18 mouse cellular contexts compared by ENCODE assay signal in genomic region chr4:129244802-129245201, GRCm38 (mm10). TPM values are rescaled to one million over a fixed set of nuclear protein-coding genes. Genes with fewer than 3 reads are reported as not detected.
A peak's percentile ranks its signal among the peaks of the same experiment; 100 is the strongest.
DNase-seq lines count a peak whose midpoint lies in the region; ATAC-seq and TF ChIP-seq lines count a peak whose summit lies in the region.
"Had no signal": no experiment of that assay in that cellular context is flagged by ENCODE, and none has a peak within 500 bp of the region (broad histone marks: within the 10 kb centered on the region; RNA-seq: fewer than 3 reads in every experiment).

No protein-coding gene starts in this region.

- H3K9me3 ChIP-seq in liver, embryonic 11.5 days (ENCODE audit: control insufficient read depth, low read length): no peaks in the 10 kb centered on the region
- H3K9me3 ChIP-seq in intestine, embryonic 16.5 days (ENCODE audit: control insufficient read depth, low read length): no peaks in the 10 kb centered on the region
- no peaks in the 10 kb centered on the region for H3K9me3 ChIP-seq in stomach, embryonic 16.5 days (replicated peaks; ENCODE audit: control insufficient read depth, low read length)
- H3K9me3 ChIP-seq: heart, embryonic 15.5 days; hindbrain, embryonic 13.5 days; liver, embryonic 13.5 days; midbrain, embryonic 15.5 days; neural tube, embryonic 13.5 days had no signal

- H3K9ac ChIP-seq in liver, adult 2 months (ENCODE audit: low read depth, low read length): no peak overlapping the region
- no peak overlapping the region for H3K9ac ChIP-seq in liver, embryonic 11.5 days (ENCODE audit: low read depth, low read length)
- H3K9ac ChIP-seq in intestine, embryonic 16.5 days (ENCODE audit: low read depth, low read length): no peak overlapping the region
- H3K9ac ChIP-seq in stomach, embryonic 16.5 days (ENCODE audit: low read length): peak overlapping the region; percentile 45; the same call in 1 of the 2 replicates
- H3K9ac ChIP-seq: forebrain, postnatal 0 days; heart, embryonic 15.5 days; hindbrain, embryonic 13.5 days; liver, embryonic 13.5 days; midbrain, embryonic 15.5 days; neural tube, embryonic 13.5 days had no signal

- H3K4me1 ChIP-seq in liver, adult 2 months (ENCODE audit: control insufficient read depth, insufficient read depth, low read length): peaks cover 15% of the 10 kb centered on the region
- H3K4me1 ChIP-seq in liver, embryonic 11.5 days (replicated peaks; ENCODE audit: control insufficient read depth, insufficient read depth, low read length): peaks cover 17% of the 10 kb centered on the region
- peaks cover 45% of the 10 kb centered on the region for H3K4me1 ChIP-seq in intestine, embryonic 16.5 days (ENCODE audit: control insufficient read depth, insufficient read depth, low read length)
- peaks cover 30% of the 10 kb centered on the region for H3K4me1 ChIP-seq in stomach, embryonic 16.5 days (ENCODE audit: control insufficient read depth, insufficient read depth, low read length)

- no peak overlapping the region for H3K4me3 ChIP-seq in liver, adult 2 months (ENCODE audit: insufficient read depth, low read depth, low read length)
- no peak overlapping the region for H3K4me3 ChIP-seq in liver, embryonic 11.5 days (ENCODE audit: low read depth, low read length)
- no peak overlapping the region for H3K4me3 ChIP-seq in intestine, embryonic 16.5 days (ENCODE audit: low read length)
- no peak overlapping the region for H3K4me3 ChIP-seq in stomach, embryonic 16.5 days (replicated peaks; ENCODE audit: low read length)
- no peak overlapping the region for H3K4me3 ChIP-seq in layer of hippocampus, adult 2 months
- H3K4me3 ChIP-seq: heart, embryonic 15.5 days; hindbrain, embryonic 13.5 days; liver, embryonic 13.5 days; midbrain, embryonic 15.5 days; neural tube, embryonic 13.5 days had no signal

- peaks cover 54% of the 10 kb centered on the region for H3K79me2 ChIP-seq in liver, adult 2 months (ENCODE audit: control insufficient read depth, insufficient read depth, low read length)

- no peak for TF ChIP-seq POLR2A in liver, adult 2 months (IDR thresholded peaks at IDR 0.05; ENCODE audit: extremely low read depth, insufficient read depth, low read length)

- TF ChIP-seq CTCF in liver, adult 2 months (IDR thresholded peaks at IDR 0.05; ENCODE audit: low read depth, low read length): no peak
- no peak for TF ChIP-seq CTCF in layer of hippocampus, adult 2 months (conservative IDR thresholded peaks at IDR 0.05)

- DNase-seq in liver, adult 2 months (ENCODE audit: extremely low read depth, low read depth, low spot score): peak; percentile 61
- DNase-seq in liver, embryonic 11.5 days (ENCODE audit: low spot score): no peak
- DNase-seq in lung, postnatal 14 days: peak; percentile 54
- DNase-seq in layer of hippocampus, adult 11-12 months (ENCODE audit: low spot score): no peak
- DNase-seq in layer of hippocampus, adult 2 months (ENCODE audit: low spot score in 2 of 2): no peak
- DNase-seq: B cell, adult 2 months; cerebellum, adult 11 months; forebrain, postnatal 0 days; kidney, adult 18-20 months; liver, embryonic 13.5 days; spleen, adult 18-20 months had no signal

- no peaks in the 10 kb centered on the region for H3K27me3 ChIP-seq in liver, adult 2 months (ENCODE audit: control insufficient read depth, insufficient read depth, low read length)
- H3K27me3 ChIP-seq in liver, embryonic 11.5 days (replicated peaks; ENCODE audit: control insufficient read depth, insufficient read depth, low read length): peaks cover 56% of the 10 kb centered on the region
- H3K27me3 ChIP-seq in intestine, embryonic 16.5 days (replicated peaks; ENCODE audit: control insufficient read depth, insufficient read depth, low read length): peaks cover 5% of the 10 kb centered on the region; the same call in 1 of the 2 replicates
- H3K27me3 ChIP-seq in stomach, embryonic 16.5 days (ENCODE audit: control insufficient read depth, insufficient read depth, low read length): no peaks in the 10 kb centered on the region

- WGBS in liver, adult 2 months: 32% methylated on average over 4 of the region's 4 CpGs
- WGBS in liver, embryonic 11.5 days: 44% methylated on average over 4 of the region's 4 CpGs
- WGBS in intestine, embryonic 16.5 days: 45% methylated on average over 4 of the region's 4 CpGs
- WGBS in stomach, embryonic 16.5 days: 31% methylated on average over 4 of the region's 4 CpGs

- H3K27ac ChIP-seq in liver, adult 2 months (replicated peaks; ENCODE audit: insufficient read depth, low read depth, low read length): no peak overlapping the region
- H3K27ac ChIP-seq in liver, embryonic 11.5 days (ENCODE audit: low read depth, low read length): no peak overlapping the region
- H3K27ac ChIP-seq in intestine, embryonic 16.5 days (ENCODE audit: low read length): peak overlapping the region; percentile 47
- peak overlapping the region; percentile 78 for H3K27ac ChIP-seq in stomach, embryonic 16.5 days (ENCODE audit: low read length)
- no peak overlapping the region for H3K27ac ChIP-seq in layer of hippocampus, adult 2 months
- H3K27ac ChIP-seq: heart, embryonic 15.5 days; hindbrain, embryonic 13.5 days; liver, embryonic 13.5 days; midbrain, embryonic 15.5 days; neural tube, embryonic 13.5 days had no signal

- H3K4me2 ChIP-seq in liver, embryonic 11.5 days: no peak overlapping the region
- no peak overlapping the region for H3K4me2 ChIP-seq in intestine, embryonic 16.5 days (ENCODE audit: low read depth, low read length)
- peak overlapping the region; percentile 93 for H3K4me2 ChIP-seq in stomach, embryonic 16.5 days (ENCODE audit: low read depth, low read length)
- H3K4me2 ChIP-seq: heart, embryonic 15.5 days; hindbrain, embryonic 13.5 days; liver, embryonic 13.5 days; midbrain, embryonic 15.5 days; neural tube, embryonic 13.5 days had no signal

- ATAC-seq in liver, embryonic 11.5 days (replicated peaks; ENCODE audit: low FRiP score): no peak
- ATAC-seq in intestine, embryonic 16.5 days: no peak
- 0 out of 2 replicates have a peak, but pooled peaks have one; percentile 18 for ATAC-seq in stomach, embryonic 16.5 days (ENCODE audit: insufficient read depth, low FRiP score)
- ATAC-seq in activated CD4-positive, CD25-positive, alpha-beta regulatory T cell, adult 4 months: no peak
- ATAC-seq: forebrain, postnatal 0 days; midbrain, embryonic 15.5 days had no signal

- peaks cover 2% of the 10 kb centered on the region; the same call in 1 of the 2 replicates for H3K36me3 ChIP-seq in liver, adult 2 months (ENCODE audit: control insufficient read depth, insufficient read depth, low read length)
- H3K36me3 ChIP-seq in liver, embryonic 11.5 days (ENCODE audit: control insufficient read depth, insufficient read depth, low read length): no peaks in the 10 kb centered on the region
- no peaks in the 10 kb centered on the region for H3K36me3 ChIP-seq in intestine, embryonic 16.5 days (ENCODE audit: control insufficient read depth, insufficient read depth, low read length)
- no peaks in the 10 kb centered on the region for H3K36me3 ChIP-seq in stomach, embryonic 16.5 days (ENCODE audit: control insufficient read depth, insufficient read depth, low read length)
- H3K36me3 ChIP-seq: heart, embryonic 15.5 days; hindbrain, embryonic 13.5 days; liver, embryonic 13.5 days; midbrain, embryonic 15.5 days; neural tube, embryonic 13.5 days had no signal

RNA-seq across cellular contexts. Expression of gene C77080, which starts 16.4 kb away (rescaled TPM):
- total RNA-seq in liver, adult 2 months (2014; rRNA removed): 8.9 and 17.9 TPM in 2 replicates
- 46.6 and 60.7 TPM in 2 replicates for polyA plus RNA-seq in liver, adult 2 months (2012; rRNA removed)
- 1.2 and 1.6 TPM in 2 replicates for polyA plus RNA-seq in liver, embryonic 11.5 days (2014; fragmentation: Nextera tagmentation; extraction: Ambion mirVana)
- 6.5 and 7.5 TPM in 2 replicates for polyA plus RNA-seq in intestine, embryonic 16.5 days (2015; fragmentation: Nextera tagmentation; extraction: Ambion mirVana)
- 8.2 and 8.5 TPM in 2 replicates for polyA plus RNA-seq in stomach, embryonic 16.5 days (2015; fragmentation: Nextera tagmentation; extraction: Ambion mirVana)
- 1 to 10 TPM; 6.7 to 7.4 TPM for total RNA-seq in layer of hippocampus, adult 2 months (2021)
- under 1 TPM; 0.20 TPM for polyA plus RNA-seq in activated CD4-positive, CD25-positive, alpha-beta regulatory T cell, adult 4 months (2017; shearing (Covaris generic))

RNA-seq across cellular contexts. Expression of gene Sync, which starts 42.6 kb away (rescaled TPM):
- total RNA-seq in liver, adult 2 months (2014; rRNA removed): not detected in 2 replicates
- polyA plus RNA-seq in liver, adult 2 months (2012; rRNA removed): 0.04 and 0.05 TPM in 2 replicates
- 0.36 and 0.40 TPM in 2 replicates for polyA plus RNA-seq in liver, embryonic 11.5 days (2014; fragmentation: Nextera tagmentation; extraction: Ambion mirVana)
- polyA plus RNA-seq in intestine, embryonic 16.5 days (2015; fragmentation: Nextera tagmentation; extraction: Ambion mirVana): 1.1 and 1.3 TPM in 2 replicates
- polyA plus RNA-seq in stomach, embryonic 16.5 days (2015; fragmentation: Nextera tagmentation; extraction: Ambion mirVana): 3.0 and 3.9 TPM in 2 replicates
- total RNA-seq in layer of hippocampus, adult 2 months (2021): 1 to 10 TPM in 1 of 2 experiments, under 1 TPM in 1; 0.98 to 1.1 TPM
- under 1 TPM; 0.46 to 0.48 TPM for polyA plus RNA-seq in activated CD4-positive, CD25-positive, alpha-beta regulatory T cell, adult 4 months (2017; shearing (Covaris generic))

RNA-seq across cellular contexts. Expression of gene Yars, which starts 55.2 kb away (rescaled TPM):
- total RNA-seq in liver, adult 2 months (2014; rRNA removed): 17.2 and 18.5 TPM in 2 replicates
- 10.7 and 15.3 TPM in 2 replicates for polyA plus RNA-seq in liver, adult 2 months (2012; rRNA removed)
- polyA plus RNA-seq in liver, embryonic 11.5 days (2014; fragmentation: Nextera tagmentation; extraction: Ambion mirVana): 129 TPM in 2 replicates
- polyA plus RNA-seq in intestine, embryonic 16.5 days (2015; fragmentation: Nextera tagmentation; extraction: Ambion mirVana): 104 and 107 TPM in 2 replicates
- 72.9 and 80.0 TPM in 2 replicates for polyA plus RNA-seq in stomach, embryonic 16.5 days (2015; fragmentation: Nextera tagmentation; extraction: Ambion mirVana)
- total RNA-seq in layer of hippocampus, adult 2 months (2021): 10 to 100 TPM; 93.4 to 95.1 TPM
- 10 to 100 TPM; 26.3 to 28.5 TPM for polyA plus RNA-seq in activated CD4-positive, CD25-positive, alpha-beta regulatory T cell, adult 4 months (2017; shearing (Covaris generic))

RNA-seq across cellular contexts. Expression of gene S100pbp, which starts 55.3 kb away (rescaled TPM):
- total RNA-seq in liver, adult 2 months (2014; rRNA removed): 13.4 TPM in 2 replicates
- 7.3 and 10.0 TPM in 2 replicates for polyA plus RNA-seq in liver, adult 2 months (2012; rRNA removed)
- polyA plus RNA-seq in liver, embryonic 11.5 days (2014; fragmentation: Nextera tagmentation; extraction: Ambion mirVana): 17.2 and 18.9 TPM in 2 replicates
- polyA plus RNA-seq in intestine, embryonic 16.5 days (2015; fragmentation: Nextera tagmentation; extraction: Ambion mirVana): 10.3 and 10.9 TPM in 2 replicates
- 13.0 and 13.1 TPM in 2 replicates for polyA plus RNA-seq in stomach, embryonic 16.5 days (2015; fragmentation: Nextera tagmentation; extraction: Ambion mirVana)
- 10 to 100 TPM; 33.6 to 36.0 TPM for total RNA-seq in layer of hippocampus, adult 2 months (2021)
- polyA plus RNA-seq in activated CD4-positive, CD25-positive, alpha-beta regulatory T cell, adult 4 months (2017; shearing (Covaris generic)): 10 to 100 TPM; 24.4 to 26.3 TPM

Comparison
In these comparisons a context has a peak if more than half of its experiments do, and no peak if none do; other contexts are left out.
1. DNase-seq: peak in liver, adult 2 months (single experiment) and lung, postnatal 14 days (single experiment); none in liver, embryonic 11.5 days (single experiment), layer of hippocampus, adult 11-12 months (single experiment) and layer of hippocampus, adult 2 months (0 of 2).
2. H3K27ac ChIP-seq: peak in intestine, embryonic 16.5 days (single experiment) and stomach, embryonic 16.5 days (single experiment); none in liver, adult 2 months (single experiment), liver, embryonic 11.5 days (single experiment) and layer of hippocampus, adult 2 months (single experiment).